Mouse (Mus musculus) testis, adult 2 months (tissue): ENCODE results near the gene Fry.
"Not testable (repeated sequence)": the region's sequence is repeated elsewhere in the genome, so short reads cannot be mapped to it uniquely, and the experiment has no call there.

Source experiments
- CTCF ChIP-seq: fragments of 200-500 bp; IDR thresholded peaks from 2 replicates; pipeline ENCODE4 v1.5.1; 2012; ENCODE audit warnings: low read depth, mild to moderate bottlenecking, inconsistent platforms, low read length, moderate library complexity; ENCODE audit not compliant: control insufficient read depth, insufficient read depth, insufficient replicate concordance
- POLR2A ChIP-seq: fragments of 200-500 bp; IDR thresholded peaks from 2 replicates; pipeline ENCODE4 v1.6.1; 2012; ENCODE audit warnings: low read depth, mild to moderate bottlenecking, inconsistent platforms, low read length, moderate library complexity; ENCODE audit not compliant: control insufficient read depth

- TF ChIP-seq CTCF, POLR2A: not testable (repeated sequence)
These were observed 373.2 kb downstream of the Fry start for GRCm38 (mm10) chr5:150491573-150492173.
